Mouse (Mus musculus): Measurements from ENCODE around the gene Irf2bp2. TPM values are rescaled to one million over a fixed set of nuclear protein-coding genes. Genes with fewer than 3 reads are reported as not detected.

The Irf2bp2 gene
- polyA plus RNA-seq, 1 experiment = 82.3 TPM

- TF ChIP-seq GATA1 (IDR thresholded peaks at IDR 0.05; ENCODE audit: low read length) = no peak
These were observed 10.3 kb downstream of the Irf2bp2 start for GRCm38 (mm10) chr8:126583534-126583933.

GRCm38 (mm10) chr8:126583018-126583417 is 10.8 kb downstream of the Irf2bp2 start:
- no peak for TF ChIP-seq GATA1 (IDR thresholded peaks at IDR 0.05; ENCODE audit: low read length)

- TF ChIP-seq GATA1 (IDR thresholded peaks at IDR 0.05; ENCODE audit: low read length) = no peak
These were observed 11.3 kb downstream of the Irf2bp2 start for GRCm38 (mm10) chr8:126582509-126582908.

- TF ChIP-seq GATA1 (IDR thresholded peaks at IDR 0.05; ENCODE audit: low read length) = no peak
These were observed 12.1 kb downstream of the Irf2bp2 start for GRCm38 (mm10) chr8:126581662-126582061.

DNA sequence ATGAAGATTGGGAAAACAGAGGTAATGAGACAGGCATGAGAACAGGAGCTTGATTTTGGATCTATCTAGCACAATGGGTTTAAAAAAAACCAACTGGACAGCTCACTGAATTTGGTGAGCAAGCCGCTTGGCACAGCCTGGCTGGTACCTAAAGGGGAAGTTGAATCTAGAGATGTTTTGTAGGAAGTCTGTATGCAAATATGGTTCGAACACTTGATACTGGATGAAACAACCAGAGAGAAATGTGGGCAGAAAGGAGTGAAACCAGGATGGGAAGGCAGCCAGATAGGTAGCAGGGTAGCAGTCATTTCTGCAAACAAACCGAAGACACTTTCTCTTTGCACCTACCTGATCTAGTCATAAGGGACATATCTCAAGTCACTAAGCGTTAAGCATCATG is 13.0 kb downstream of the Irf2bp2 start:
- no peak for TF ChIP-seq GATA1 (IDR thresholded peaks at IDR 0.05; ENCODE audit: low read length)

DNA sequence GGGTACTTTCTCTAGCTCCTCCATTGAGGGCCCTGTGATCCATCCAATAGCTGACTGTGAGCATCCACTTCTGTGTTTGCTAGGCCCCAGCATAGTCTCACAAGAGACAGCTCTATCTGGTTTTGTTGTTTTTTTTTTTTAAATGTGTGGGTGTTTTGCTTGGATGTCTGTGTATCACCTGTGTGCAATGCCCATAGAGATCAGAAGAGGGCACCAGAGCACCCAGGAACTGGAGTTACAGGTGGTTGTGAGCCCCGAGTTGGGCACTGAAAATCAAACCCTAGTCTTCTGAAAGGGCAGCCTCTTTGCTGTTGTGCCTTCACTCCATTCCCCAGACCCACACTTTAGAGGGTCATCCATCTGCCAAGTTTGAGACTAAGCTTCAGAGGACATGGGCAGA is 13.7 kb downstream of the Irf2bp2 start:
- no peak for TF ChIP-seq GATA1 (IDR thresholded peaks at IDR 0.05; ENCODE audit: low read length)

GRCm38 (mm10) chr8:126578641-126579040 is 15.1 kb downstream of the Irf2bp2 start:
- TF ChIP-seq GATA1 (IDR thresholded peaks at IDR 0.05; ENCODE audit: low read length) = no peak

- TF ChIP-seq GATA1 (IDR thresholded peaks at IDR 0.05; ENCODE audit: low read length) = no peak
These were observed 16.9 kb downstream of the Irf2bp2 start for GRCm38 (mm10) chr8:126576919-126577318.

DNA sequence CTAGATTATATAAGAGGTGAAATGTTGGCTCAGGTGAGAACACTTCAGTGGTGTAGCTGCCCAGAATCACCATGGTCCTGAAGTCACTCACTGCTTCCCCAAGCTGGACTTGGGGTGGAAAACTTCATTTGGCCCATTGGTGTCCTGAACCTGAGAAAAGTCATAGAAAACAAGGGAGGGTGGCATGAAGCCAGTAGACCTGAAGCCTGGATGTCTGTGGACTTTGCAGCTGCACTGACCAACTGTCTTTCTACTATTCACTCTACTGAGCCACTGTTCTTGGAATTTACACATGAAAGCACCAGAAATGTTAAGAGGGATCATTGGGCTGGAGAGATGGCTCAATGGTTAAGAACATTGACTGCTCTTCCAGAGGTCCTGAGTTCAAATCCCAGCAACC is 17.7 kb downstream of the Irf2bp2 start:
- no peak for TF ChIP-seq GATA1 (IDR thresholded peaks at IDR 0.05; ENCODE audit: low read length)

DNA sequence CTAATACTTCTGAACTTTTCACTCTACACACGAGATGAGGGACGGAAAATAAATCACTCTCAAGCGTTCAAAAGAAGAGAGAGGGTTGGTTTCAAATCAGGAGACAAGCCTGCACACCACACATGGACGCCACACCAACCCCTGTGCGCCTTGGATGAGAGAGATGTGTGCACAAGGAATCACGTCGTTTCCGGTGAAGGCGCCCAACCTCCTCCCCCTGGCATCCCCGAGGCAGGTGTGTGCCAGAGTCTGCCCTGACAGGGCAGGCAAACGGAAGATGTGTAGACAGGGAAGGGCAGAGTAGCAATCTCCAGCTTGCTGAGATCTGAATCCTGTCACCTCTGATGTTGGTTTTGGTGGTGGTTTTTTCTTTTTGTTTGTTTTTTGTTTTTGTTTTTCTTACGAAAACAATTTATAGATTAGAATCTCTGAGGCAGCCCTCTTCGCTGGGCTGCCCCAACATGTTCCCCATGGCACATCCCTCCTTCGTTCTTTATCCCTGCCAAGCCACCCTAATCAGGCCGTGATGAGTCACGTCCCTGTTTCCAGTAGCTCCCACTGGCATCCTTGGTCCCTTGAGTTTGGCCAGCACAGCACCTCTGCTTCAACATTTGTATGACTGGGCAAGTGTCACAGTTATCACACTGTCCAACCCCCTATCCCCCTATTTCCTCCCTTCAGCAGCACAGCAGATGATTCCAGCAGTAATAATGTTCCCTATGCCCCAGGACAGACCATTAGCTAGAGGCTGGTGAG is 18.7 kb downstream of the Irf2bp2 start:
- no peak for TF ChIP-seq GATA1 (IDR thresholded peaks at IDR 0.05; ENCODE audit: low read length)

GRCm38 (mm10) chr8:126573878-126574277 is 19.9 kb downstream of the Irf2bp2 start:
- no peak for TF ChIP-seq GATA1 (IDR thresholded peaks at IDR 0.05; ENCODE audit: low read length)

DNA sequence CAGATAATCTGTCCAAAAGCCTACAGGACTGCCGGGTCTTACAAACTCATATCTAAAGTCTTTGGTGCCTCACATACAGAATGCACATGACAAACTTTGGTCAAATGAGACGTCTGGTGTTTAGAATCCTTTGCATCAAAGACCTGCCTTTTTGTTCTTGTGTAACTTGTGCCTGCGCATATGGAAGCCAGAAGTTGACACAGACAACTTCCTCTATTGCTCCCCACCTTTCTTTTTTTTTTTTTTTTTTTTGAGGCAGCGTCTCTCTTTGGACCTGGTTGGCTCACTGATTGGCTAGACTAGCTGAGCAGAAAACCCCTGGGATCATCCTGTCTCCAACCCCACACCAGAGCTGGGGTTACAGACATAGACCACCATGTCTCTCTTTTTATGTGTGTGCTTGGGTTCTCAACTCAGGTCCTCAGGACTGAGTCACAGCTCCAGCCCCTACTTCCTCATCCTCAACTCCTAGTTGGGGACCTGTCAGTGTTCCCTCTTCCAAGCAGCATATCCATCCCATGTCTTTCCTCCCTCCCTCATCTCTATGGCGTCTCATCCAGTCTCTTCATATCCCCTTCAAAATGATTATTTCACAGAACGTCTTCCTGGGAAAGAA is 20.6 kb downstream of the Irf2bp2 start:
- no peak for TF ChIP-seq GATA1 (IDR thresholded peaks at IDR 0.05; ENCODE audit: low read length)

- no peak for TF ChIP-seq GATA1 (IDR thresholded peaks at IDR 0.05; ENCODE audit: low read length)
These were observed 22.6 kb downstream of the Irf2bp2 start for GRCm38 (mm10) chr8:126571065-126571660.

DNA sequence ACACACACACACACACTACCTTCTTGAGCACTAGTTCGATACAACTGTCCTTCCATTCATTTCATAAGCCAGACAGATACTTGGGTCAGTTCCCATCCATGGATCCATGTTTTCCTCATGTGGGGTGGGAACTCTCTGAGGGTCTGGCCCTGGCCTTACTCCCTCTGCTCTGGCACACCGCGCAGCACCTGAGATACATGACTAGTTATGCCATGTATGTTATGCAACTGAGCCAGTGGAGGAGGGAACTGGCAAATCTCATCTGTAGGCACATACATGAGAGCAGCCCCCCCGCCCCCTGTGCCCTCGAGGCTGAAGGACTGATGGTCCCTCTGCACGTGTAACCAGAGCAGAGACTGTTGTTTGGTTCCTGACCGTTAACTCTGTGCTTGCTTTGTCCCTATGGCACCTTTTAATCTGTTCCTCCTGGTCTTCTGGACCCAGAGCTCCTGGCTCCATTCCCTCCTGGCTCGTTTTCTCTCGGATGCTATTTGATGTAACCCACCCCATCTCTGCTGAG is 23.2 kb downstream of the Irf2bp2 start:
- TF ChIP-seq GATA1 (IDR thresholded peaks at IDR 0.05; ENCODE audit: low read length) = no peak

- no peak for TF ChIP-seq GATA1 (IDR thresholded peaks at IDR 0.05; ENCODE audit: low read length)
These were observed 23.7 kb downstream of the Irf2bp2 start for GRCm38 (mm10) chr8:126570046-126570445.

DNA sequence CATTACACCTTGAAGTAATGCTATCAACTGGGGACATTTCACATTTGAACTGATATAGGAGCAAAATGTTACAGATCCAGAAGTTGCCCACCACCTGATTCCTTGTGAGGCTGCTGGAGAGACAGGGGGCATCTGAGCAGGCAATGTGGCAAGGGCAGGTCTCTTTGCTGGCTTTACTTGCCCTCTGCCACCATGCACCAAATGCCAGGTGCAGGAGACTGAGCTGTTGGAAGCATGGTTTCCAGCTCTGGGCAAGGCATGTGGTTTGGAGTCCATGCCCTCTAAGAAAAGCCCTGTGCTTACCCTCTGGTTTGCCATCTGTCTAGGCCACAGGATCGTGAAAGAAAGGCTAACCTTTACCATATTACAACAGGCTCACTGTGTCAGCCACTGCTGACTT is 24.1 kb downstream of the Irf2bp2 start:
- TF ChIP-seq GATA1 (IDR thresholded peaks at IDR 0.05; ENCODE audit: low read length) = no peak

All from G1E-ER4 (cell line).